Mouse (Mus musculus) urinary bladder, adult 2 months (tissue): ENCODE measurements around the gene Aldob. TPM values are rescaled to one million over a fixed set of nuclear protein-coding genes. Genes with fewer than 3 reads are reported as not detected.
A peak's percentile ranks its signal among the peaks of the same experiment; 100 is the strongest.
"Not testable (repeated sequence)": the region's sequence is repeated elsewhere in the genome, so short reads cannot be mapped to it uniquely, and the experiment has no call there.

ENCODE experiments used
- DNase-seq: peaks from one replicate; pipeline ENCODE4 v3.0.0; 2022; ENCODE audit warnings: low spot score
- polyA plus RNA-seq: library from polyadenylated mRNA; depleted of rRNA; stranded (reverse); fragments of >200 nt; gene quantifications from 2 replicates; pipeline ENCODE4 v1.2.3, GENCODE M21; 2012; rRNA removed

The Aldob gene
- polyA plus RNA-seq, 1 experiment, result 0.33 TPM

DNA sequence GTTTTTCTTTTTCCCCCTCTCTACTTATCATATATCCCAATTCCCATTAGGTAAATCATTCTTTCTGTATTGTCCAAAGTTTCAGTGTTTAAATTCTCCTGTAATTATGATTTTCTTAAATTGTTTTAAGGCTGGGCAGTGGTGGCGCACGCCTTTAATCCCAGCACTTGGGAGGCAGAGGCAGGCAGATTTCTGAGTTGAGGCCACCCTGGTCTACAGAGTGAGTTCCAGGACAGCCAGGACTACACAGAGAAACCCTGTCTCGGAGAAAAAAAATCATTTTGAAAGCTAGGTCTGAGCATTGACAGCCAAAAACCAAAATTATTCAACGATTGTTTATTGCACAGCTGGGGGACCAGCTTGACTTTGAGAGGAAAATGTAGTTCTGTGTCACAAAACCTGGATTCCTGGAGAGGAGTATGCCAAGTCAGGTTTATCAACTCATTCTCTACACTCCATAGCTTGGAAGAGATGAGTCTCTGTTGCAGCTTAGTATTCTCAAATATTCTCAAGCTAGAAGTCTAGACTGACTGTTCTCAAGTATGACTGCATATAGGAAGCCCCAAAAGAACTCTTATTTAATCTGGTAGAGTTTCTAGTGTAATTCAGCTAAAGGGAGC lies 13.6 kb downstream of the Aldob start:
- DNase-seq, result no peak

GRCm38 (mm10) chr4:49535036-49535435 lies 14.3 kb downstream of the Aldob start:
- no peak for DNase-seq

GRCm38 (mm10) chr4:49522576-49522975 lies 26.8 kb downstream of the Aldob start:
- no peak for DNase-seq

- DNase-seq, result no peak
Observed at GRCm38 (mm10) chr4:49521346-49521745, 28.0 kb downstream of the Aldob start.

GRCm38 (mm10) chr4:49520572-49521340 lies 28.6 kb downstream of the Aldob start, which contains the start of the genes Mrpl50 and Zfp189:
Mrpl50 (minus strand) TSS chr4:49521093.
Zfp189 (plus strand) TSS chr4:49521176.
- peak; percentile 74 for DNase-seq

DNA sequence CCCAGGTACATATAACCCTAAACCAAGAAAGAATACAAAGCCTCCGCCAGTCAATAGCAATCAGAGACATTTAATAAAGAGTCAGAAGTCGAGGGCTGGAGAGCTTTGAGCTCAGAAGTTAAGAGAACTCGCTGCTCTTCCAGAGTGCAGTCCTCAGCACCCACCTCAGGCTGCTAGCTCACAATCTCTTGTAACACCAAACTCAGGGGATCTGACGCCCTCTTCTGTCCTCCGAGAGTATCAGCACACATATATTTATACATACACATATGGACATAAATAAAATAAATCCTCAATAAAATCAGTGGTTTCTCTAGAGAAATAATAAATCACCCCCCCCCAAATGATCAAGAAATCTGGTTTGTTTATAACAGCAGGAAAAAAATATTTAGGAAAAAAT lies 29.9 kb downstream of the Aldob start:
- no peak for DNase-seq

DNA sequence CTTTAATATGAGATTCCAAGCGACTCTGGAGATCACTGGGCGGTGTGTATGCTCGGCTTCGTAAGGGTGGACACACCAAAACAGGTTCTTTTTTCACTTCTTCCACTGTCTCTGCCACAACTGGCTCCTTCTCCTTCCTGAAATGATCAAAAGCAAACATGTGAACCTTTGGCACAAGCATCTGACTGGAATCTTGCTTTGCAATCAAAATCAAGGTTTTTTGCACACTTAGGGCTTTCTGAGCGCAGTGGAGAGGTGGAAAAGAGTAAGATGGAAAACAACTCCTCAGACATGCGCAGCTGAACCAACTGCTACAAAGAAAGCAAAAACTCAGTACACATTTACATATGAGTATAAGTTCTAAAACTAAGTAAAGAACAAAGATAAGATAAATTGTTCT lies 34.9 kb downstream of the Aldob start:
- DNase-seq, result no peak

- DNase-seq, result no peak
Observed at GRCm38 (mm10) chr4:49512636-49513035, 36.7 kb downstream of the Aldob start.

DNA sequence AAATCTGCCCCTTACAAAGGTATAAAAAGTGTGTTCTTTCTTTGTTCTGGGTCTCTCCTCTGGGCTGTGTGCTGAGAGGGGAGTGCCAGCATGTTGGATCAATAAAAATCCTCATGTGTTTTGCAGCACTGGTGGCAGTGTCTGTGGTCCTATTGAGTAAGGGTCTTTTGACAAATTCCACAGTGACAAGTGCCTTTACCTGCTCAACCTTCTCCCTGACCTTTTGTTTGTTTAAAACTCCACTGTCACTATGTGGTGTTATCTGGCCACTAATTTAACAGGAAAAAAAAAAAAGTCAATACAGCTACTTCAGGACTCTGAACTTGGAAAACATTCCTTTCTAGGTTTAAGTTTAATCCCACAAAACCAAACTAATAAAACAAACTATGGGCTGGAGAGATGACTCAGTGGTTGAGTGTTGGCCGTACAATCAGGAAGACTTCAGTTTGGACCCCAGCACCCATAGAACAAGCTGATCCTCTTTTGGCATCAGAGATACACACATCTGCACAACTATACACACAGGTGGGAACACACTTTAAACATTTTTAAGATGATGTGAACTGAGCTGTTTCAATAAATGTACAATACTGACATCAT lies 39.0 kb downstream of the Aldob start:
- not testable (repeated sequence) for DNase-seq

- no peak for DNase-seq
Observed at GRCm38 (mm10) chr4:49509183-49509582, 40.2 kb downstream of the Aldob start.

GRCm38 (mm10) chr4:49506386-49506785 lies 43.0 kb downstream of the Aldob start, which contains the start of gene Baat:
Baat (minus strand) TSS chr4:49506557.
- no peak for DNase-seq

DNA sequence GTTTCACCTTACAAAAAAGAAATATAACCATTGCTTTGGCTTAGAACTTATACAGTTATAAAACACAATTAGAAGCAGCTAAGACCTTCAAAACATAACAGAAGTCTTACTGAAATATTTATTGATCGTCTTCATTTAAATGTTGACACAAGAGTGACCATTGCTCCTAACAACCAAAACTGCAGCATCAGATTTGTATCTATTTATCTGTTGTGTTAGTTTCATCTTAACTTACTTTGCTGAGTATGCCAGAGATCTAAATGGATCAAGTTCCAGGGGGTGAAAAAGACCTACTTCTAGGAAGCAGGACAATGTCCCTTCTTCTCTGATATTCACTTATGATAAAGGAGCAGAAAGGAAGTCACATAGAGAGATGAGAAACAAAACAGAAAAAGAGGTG lies 45.8 kb downstream of the Aldob start:
- DNase-seq, result no peak

Other genes starting within 250 kb of the Aldob start
- gene Acnat2, start 141.4 kb downstream of the Aldob start, polyA plus RNA-seq, result not detected in 2 replicates
- gene Acnat1, start 75.6 kb downstream of the Aldob start, polyA plus RNA-seq, result not detected in 2 replicates
- gene Baat, start 43.0 kb downstream of the Aldob start, polyA plus RNA-seq, result not detected in 2 replicates
- gene Mrpl50, start 28.5 kb downstream of the Aldob start, polyA plus RNA-seq, result 12.1 and 14.4 TPM in 2 replicates
- 2.2 and 2.7 TPM in 2 replicates for gene Zfp189, start 28.4 kb downstream of the Aldob start, polyA plus RNA-seq
- 55.7 and 56.8 TPM in 2 replicates for gene Tmem246, start 48.3 kb upstream of the Aldob start, polyA plus RNA-seq
- gene Rnf20, start 82.5 kb upstream of the Aldob start, polyA plus RNA-seq, result 34.5 and 35.2 TPM in 2 replicates
- gene Ppp3r2, start 132.5 kb upstream of the Aldob start, polyA plus RNA-seq, result not detected in 2 replicates